Mouse (Mus musculus) hindbrain, postnatal 0 days (tissue): ENCODE results near the gene Phactr1. TPM values are rescaled to one million over a fixed set of nuclear protein-coding genes. Genes with fewer than 3 reads are reported as not detected.

Source experiments
- ATAC-seq: fragments of 200-750 bp; cut with Nextera tagmentation; 2 replicates; pipeline ENCODE4 v1.8.0; 2017; ENCODE audit warnings: mild to moderate bottlenecking, moderate TSS enrichment, moderate library complexity
- DNase-seq: peaks from one replicate; pipeline ENCODE4 v3.0.0-alpha.2; 2015; ENCODE audit warnings: low spot score
- H3K27ac ChIP-seq: fragments of 300-500 bp; sonication (generic); 2 replicates; pipeline ENCODE4 v1.5.1; 2014; ENCODE audit warnings: mild to moderate bottlenecking
- H3K27me3 ChIP-seq: fragments of 300-500 bp; sonication (generic); 2 replicates; pipeline ENCODE4 v1.6.1; 2014; ENCODE audit warnings: low read length, mixed read lengths; ENCODE audit not compliant: insufficient read depth
- H3K36me3 ChIP-seq: fragments of 300-500 bp; sonication (generic); 2 replicates; pipeline ENCODE4 v1.6.1; 2014; ENCODE audit warnings: low read length, mixed read lengths; ENCODE audit not compliant: insufficient read depth
- H3K4me1 ChIP-seq: fragments of 300-500 bp; sonication (generic); 2 replicates; pipeline ENCODE4 v1.6.1; 2014; ENCODE audit warnings: antibody characterized with exemption, low read length, mixed read lengths; ENCODE audit not compliant: insufficient read depth
- H3K4me2 ChIP-seq: fragments of 300-500 bp; sonication (generic); 2 replicates; pipeline ENCODE4 v1.6.1; 2014; ENCODE audit warnings: low read depth, mild to moderate bottlenecking, low read length, moderate library complexity, mixed read lengths
- H3K4me3 ChIP-seq: fragments of 300-500 bp; sonication (generic); 2 replicates; pipeline ENCODE4 v1.5.1; 2014; ENCODE audit warnings: low read length
- H3K9ac ChIP-seq: fragments of 300-500 bp; sonication (generic); replicated peaks from 2 replicates; pipeline ENCODE4 v1.6.1; 2014; ENCODE audit warnings: mild to moderate bottlenecking, low read length, moderate library complexity, mixed read lengths
- H3K9me3 ChIP-seq: fragments of 300-500 bp; sonication (generic); 2 replicates; pipeline ENCODE4 v1.6.1; 2016; ENCODE audit warnings: low read length, mixed read lengths
- CTCF ChIP-seq: IDR thresholded peaks from 2 replicates; pipeline ENCODE4 v1.5.1; 2016; ENCODE audit warnings: antibody characterized with exemption, control low read depth, low read depth
- WGBS: fragments of 180-500 bp; shearing (Covaris S2); extraction: QIAGEN DNeasy Blood & Tissue Kit; methylation state at CpG from one replicate; pipeline ENCODE4 v1.1.7; 2014; 5-methylcytosine and 5-hydroxymethylcytosine counted together
- polyA plus RNA-seq: library from polyadenylated mRNA; unstranded; fragments of >200 nt; fragmentation: Nextera tagmentation; extraction: Ambion mirVana; gene quantifications from 2 replicates; pipeline ENCODE4 v1.2.1, GENCODE M21; 2015
- total RNA-seq: library from RNA; depleted of rRNA; stranded (reverse); fragments of >200 nt; gene quantifications from 2 replicates; pipeline ENCODE4 v1.2.3, GENCODE M21; 2014

Gene Phactr1
- total and polyA plus RNA-seq, 2 experiments from 2014 or later: 46.6 to 56.7 TPM

DNA sequence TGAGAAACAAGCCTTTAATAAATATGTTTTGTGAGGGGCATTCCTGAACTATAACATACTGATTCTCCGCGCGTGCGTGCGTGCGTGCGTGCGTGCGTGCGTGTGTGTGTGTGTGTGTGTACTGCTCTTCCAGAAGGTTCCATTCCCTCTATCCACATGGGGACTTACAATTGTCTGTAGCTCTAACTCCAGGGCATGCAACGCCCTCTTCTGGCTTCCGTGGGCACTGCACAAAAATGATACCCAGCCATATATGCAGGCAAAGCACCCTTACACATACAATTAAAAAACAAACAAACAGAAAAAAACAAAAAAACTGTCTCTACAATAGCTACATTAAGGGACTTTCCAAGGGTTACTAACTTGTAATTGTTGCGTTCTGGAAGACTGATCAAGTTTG is 108.8 kb downstream of the Phactr1 start:
- Histone ChIP-seq H3K27ac (no peak overlapping the region), H3K36me3 (no peaks in the 10 kb centered on the region), H3K27me3 (no peaks in the 10 kb centered on the region), H3K9ac (no peak overlapping the region), H3K4me2 (no peak overlapping the region), H3K4me3 (no peak overlapping the region), H3K4me1 (no peaks in the 10 kb centered on the region), H3K9me3 (no peaks in the 10 kb centered on the region)
- 86% methylated on average over 13 of the region's 13 CpGs for WGBS
- DNase-seq (peak; percentile 26), ATAC-seq (no peak)
- TF ChIP-seq CTCF: peak; percentile 52

DNA sequence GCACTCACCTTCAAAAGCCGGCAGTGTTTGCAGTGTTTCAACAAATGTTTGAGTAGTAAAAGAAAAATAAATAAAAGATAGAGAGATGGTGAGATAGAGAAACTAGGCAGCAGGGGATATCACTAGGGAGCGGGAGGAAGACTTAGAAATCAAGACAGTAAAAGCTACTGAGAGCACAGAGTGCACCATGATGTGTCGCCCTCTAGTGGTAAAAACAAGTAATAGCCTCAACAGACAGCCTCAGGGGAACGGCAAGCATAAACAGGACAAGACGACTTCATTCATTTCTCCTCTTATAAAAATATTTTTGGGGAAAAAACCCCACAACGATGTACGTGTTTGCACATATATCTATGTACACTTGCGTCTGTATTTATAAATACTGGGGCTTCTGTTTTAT is 111.9 kb downstream of the Phactr1 start:
- DNase-seq: peak; percentile 68
- Histone ChIP-seq H3K4me2 (peak overlapping the region; percentile 47), H3K9ac (no peak overlapping the region), H3K9me3 (no peaks in the 10 kb centered on the region), H3K36me3 (no peaks in the 10 kb centered on the region), H3K27me3 (no peaks in the 10 kb centered on the region), H3K4me3 (0 out of 2 replicates have a peak overlapping the region, but pooled peaks have one; percentile 8), H3K27ac (no peak overlapping the region), H3K4me1 (no peaks in the 10 kb centered on the region)
- TF ChIP-seq CTCF: peak; percentile 84
- ATAC-seq: peak; percentile 45; the same call in 1 of the 2 replicates
- 19% methylated on average over 8 of the region's 8 CpGs for WGBS

DNA sequence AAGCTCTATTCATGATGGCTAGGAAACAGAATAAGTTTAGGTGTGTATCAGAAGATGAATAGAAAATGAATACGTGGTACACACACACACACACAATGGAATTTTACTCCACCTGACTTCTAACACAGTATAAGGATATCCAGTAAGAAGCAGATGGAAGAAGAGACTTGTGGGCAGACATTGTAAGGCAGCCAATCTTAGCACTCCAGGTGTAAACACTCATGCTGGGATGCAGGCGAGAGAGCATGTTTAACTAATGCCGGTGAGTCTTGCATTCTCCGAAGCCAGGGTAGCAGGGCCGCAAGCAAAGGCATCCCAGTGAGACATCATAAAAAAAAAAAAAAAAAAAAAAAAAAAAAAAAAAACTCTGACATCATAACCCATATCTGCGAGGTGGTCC is 120.1 kb downstream of the Phactr1 start:
- no peak for TF ChIP-seq CTCF
- H3K4me3 ChIP-seq: no peak overlapping the region
- H3K27ac ChIP-seq: no peak overlapping the region
- ATAC-seq (no peak), DNase-seq (no peak)
- no peaks in the 10 kb centered on the region for H3K4me1 ChIP-seq
- no peaks in the 10 kb centered on the region for H3K27me3 ChIP-seq
- H3K9ac ChIP-seq: no peak overlapping the region
- 79% methylated on average over 6 of the region's 6 CpGs for WGBS
- no peak overlapping the region for H3K4me2 ChIP-seq
- H3K9me3 ChIP-seq: no peaks in the 10 kb centered on the region
- H3K36me3 ChIP-seq: no peaks in the 10 kb centered on the region

DNA sequence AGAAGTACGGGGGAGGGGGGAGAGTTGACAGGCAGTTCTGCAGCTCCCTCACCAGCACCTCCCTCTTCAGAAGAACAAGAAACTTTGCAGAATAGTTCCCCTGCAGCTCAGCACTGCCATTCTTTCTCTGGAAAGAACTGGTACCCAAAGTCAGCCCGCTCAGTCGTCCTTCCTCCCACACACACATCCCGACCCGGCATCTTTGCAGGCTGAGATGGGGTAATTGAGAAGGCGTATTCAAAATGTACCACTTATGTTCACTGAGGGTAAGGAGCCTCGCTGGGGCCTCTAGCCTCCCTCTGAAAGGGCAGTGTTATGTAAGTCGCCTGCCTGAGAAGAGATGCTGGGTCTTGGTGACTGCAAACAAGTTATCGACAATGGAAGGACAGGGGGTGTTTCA is 123.9 kb downstream of the Phactr1 start:
- no peak for ATAC-seq

GRCm38 (mm10) chr13:42812762-42813161 is 132.3 kb downstream of the Phactr1 start:
- Histone ChIP-seq H3K36me3 (no peaks in the 10 kb centered on the region), H3K9me3 (no peaks in the 10 kb centered on the region), H3K4me2 (peak overlapping the region; percentile 51), H3K4me3 (0 out of 2 replicates have a peak overlapping the region, but pooled peaks have one; percentile 5), H3K4me1 (no peaks in the 10 kb centered on the region), H3K9ac (no peak overlapping the region), H3K27ac (no peak overlapping the region), H3K27me3 (no peaks in the 10 kb centered on the region)
- no peak for TF ChIP-seq CTCF
- ATAC-seq (peak; percentile 89), DNase-seq (peak; percentile 75)
- WGBS: 8% methylated on average over 7 of the region's 7 CpGs

More for the DNA sequence above, 123.9 kb downstream of the Phactr1 start:
- 28% methylated on average over 9 of the region's 9 CpGs for WGBS
- H3K4me1 ChIP-seq: no peaks in the 10 kb centered on the region
- DNase-seq: no peak
- H3K4me3 ChIP-seq: no peak overlapping the region
- H3K27ac ChIP-seq: no peak overlapping the region
- no peak overlapping the region for H3K4me2 ChIP-seq
- no peak overlapping the region for H3K9ac ChIP-seq
- no peaks in the 10 kb centered on the region for H3K36me3 ChIP-seq
- TF ChIP-seq CTCF: no peak
- no peaks in the 10 kb centered on the region for H3K27me3 ChIP-seq
- no peaks in the 10 kb centered on the region for H3K9me3 ChIP-seq

DNA sequence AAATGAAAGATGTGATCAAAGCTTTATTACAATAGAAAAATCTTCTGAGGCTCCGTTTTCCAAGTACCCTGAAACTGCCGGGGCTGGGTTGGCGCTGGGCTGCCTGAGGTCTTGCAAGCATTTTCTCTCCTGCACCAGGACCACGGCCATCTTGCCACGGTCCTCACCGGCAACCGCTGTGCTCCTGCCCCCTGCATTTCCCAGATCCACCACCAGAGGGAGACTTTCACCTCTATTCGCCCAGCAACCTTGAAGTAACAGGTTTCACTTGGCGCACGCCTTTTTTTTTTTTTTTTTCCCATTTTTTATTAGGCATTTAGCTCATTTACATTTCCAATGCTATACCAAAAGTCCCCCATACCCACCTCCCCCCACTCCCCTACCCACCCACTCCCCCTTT is 138.0 kb downstream of the Phactr1 start:
- no peaks in the 10 kb centered on the region for H3K4me1 ChIP-seq
- H3K9ac ChIP-seq: no peak overlapping the region
- no peaks in the 10 kb centered on the region for H3K36me3 ChIP-seq
- WGBS: 51% methylated on average over 10 of the region's 10 CpGs
- peak; percentile 75 for TF ChIP-seq CTCF
- no peak overlapping the region for H3K4me2 ChIP-seq
- H3K27me3 ChIP-seq: no peaks in the 10 kb centered on the region
- DNase-seq: peak; percentile 58
- H3K9me3 ChIP-seq: no peaks in the 10 kb centered on the region
- ATAC-seq: no peak
- H3K27ac ChIP-seq: no peak overlapping the region
- H3K4me3 ChIP-seq: no peak overlapping the region

GRCm38 (mm10) chr13:42820513-42820912 is 140.1 kb downstream of the Phactr1 start:
- 28% methylated on average over 9 of the region's 9 CpGs for WGBS
- H3K27me3 ChIP-seq: no peaks in the 10 kb centered on the region
- ATAC-seq (peak; percentile 69; the same call in 1 of the 2 replicates), DNase-seq (peak; percentile 45)
- H3K9me3 ChIP-seq: no peaks in the 10 kb centered on the region
- no peaks in the 10 kb centered on the region for H3K4me1 ChIP-seq
- H3K4me2 ChIP-seq: no peak overlapping the region
- TF ChIP-seq CTCF: no peak
- H3K36me3 ChIP-seq: no peaks in the 10 kb centered on the region
- H3K9ac ChIP-seq: no peak overlapping the region
- no peak overlapping the region for H3K4me3 ChIP-seq
- H3K27ac ChIP-seq: no peak overlapping the region
